Mouse (Mus musculus): ENCODE data around the gene Srp68.

Srp68 gene

DNA sequence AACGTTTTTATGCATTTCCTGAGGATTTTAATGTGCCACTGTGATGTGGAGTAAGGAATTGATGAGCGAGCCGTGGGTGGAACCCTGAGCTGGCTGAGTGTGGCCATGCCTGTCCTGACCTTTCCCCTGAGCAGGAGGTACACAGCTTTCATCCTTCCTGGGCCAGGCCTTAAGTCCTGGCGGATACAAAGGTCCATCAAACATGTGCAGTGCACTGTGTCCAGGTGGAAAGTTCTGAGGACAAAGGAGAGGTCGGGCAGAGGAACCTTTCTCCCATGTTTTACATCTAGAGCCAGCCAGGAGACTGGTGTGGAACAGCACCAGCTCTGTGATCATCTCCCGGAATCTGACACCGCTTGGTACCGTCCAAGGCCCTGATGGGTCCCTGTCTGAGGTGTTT is 64.8 kb downstream of the Srp68 start:
- DNase-seq (ENCODE audit: low spot score in 2 of 2) = no peak

DNA sequence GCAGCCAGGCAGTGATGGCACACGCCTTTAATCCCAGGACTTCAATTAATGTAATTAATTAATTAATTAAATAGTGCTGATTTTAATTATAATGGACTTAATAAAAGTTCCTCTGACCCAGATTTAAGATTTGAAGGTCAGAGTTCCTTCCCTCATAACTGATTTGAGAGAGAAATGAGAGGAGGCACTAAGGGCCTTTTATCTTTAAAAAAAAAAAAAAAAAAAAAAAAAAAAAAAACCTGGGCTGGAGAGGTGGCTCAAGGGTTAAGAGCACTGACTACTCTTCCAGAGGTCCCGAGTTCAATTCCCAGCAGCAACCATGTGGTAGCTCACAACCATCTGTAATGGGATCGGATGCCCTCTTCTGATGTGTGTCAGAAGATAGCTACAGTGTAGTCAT is 65.4 kb downstream of the Srp68 start:
- DNase-seq (ENCODE audit: low spot score in 2 of 2) = no peak

DNA sequence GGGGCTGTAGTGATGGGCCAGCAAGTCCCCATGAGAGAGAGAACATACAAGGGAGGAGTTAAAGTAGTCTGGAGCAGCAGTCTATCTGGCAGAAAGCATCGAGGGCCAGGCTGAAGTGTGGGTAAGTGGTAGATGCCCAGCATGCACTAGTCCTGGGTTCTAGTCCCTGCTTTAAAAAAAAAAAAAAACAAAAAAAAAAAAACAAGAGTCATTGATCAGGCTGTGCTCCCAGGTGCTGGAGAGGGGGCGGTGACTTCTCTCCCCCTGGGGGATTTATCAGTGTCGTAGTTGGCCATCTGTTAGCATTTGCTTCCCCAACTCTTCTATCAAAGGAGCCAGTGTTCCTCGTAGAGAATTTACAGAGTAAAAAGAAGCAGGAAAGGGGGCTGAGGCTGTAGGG is 67.3 kb downstream of the Srp68 start:
- DNase-seq (ENCODE audit: low spot score in 2 of 2) = no peak

DNA sequence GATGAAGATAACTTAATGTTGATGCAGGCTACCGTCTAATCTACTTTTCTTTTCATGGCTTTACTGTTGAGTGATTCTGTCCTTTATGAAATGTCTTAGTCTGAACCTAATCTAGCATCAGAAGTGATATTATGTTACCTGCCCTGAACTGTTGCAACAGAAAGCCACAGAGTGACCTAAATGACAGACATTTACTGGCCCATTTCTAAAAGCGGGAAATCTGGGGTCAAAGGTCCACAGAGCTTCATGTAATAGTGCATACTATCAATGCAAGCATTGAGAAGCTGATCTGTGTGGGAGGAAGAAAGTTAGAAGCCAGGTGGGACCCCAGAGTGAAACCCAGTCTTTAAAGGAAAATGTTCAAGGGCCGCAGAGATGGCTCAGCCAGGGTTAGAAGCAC is 70.9 kb downstream of the Srp68 start:
- DNase-seq (ENCODE audit: low spot score in 2 of 2) = no peak

DNA sequence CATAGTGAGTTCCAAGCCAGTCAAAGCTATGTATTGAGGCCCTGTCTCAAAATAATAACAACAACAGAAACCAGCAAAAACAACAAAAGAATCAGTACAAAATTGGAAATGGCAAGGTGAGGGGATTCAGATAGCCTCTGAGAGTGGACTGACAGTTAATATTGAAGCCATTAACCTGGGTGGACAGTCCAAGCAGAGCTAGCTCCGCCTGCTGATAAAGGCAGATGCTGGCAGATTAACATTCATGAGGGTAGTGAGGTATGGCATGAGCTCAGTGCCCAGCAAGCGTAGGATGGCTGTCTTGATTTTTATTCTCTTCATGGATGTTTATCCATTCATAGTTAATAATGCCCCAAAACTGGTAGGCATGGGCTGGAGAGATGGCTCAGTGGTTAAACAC is 72.9 kb downstream of the Srp68 start:
- no peak for DNase-seq (ENCODE audit: low spot score in 2 of 2)

DNA sequence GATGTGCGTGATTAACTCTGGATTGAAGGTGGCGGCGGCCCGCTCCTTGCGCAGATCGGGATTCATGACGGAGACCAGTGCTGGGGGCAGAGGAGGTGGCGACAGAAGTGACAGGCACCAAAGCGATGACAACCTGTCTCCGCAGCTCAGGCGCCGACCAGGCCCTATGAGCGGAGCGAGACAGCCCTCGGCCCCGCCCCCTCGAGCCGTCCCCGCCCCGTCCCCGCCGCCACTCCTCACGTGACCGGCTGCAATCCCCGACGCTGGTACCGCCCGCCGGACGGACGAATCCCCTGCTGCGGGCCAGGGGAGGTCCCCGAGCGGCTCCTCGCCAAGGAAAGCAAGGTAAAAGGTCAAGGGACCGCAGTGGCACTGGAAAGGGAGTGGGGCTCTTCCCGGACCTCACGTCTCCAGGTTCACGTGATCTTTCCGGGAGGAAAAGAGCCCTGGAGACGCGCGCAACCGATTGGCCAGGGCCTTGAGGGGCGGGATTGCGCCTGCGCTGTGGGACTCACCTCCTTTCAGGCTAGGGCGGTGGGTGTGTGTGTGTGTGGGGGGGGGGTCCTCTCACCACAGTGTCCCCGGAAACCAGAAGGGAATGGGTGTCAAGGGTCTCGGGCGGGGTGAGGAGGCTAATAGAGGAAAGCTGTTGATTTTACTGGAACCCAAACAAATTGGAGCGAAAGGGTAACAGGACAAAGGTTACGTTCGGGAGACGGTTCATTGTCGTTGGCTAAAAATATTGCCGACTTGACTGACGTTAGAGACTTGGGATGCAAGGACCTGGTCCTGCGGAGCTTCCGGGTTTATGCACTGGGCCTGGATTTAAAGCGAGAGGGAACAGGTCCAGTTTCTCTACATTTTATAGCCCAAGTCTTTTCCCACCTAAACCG is 75.1 kb downstream of the Srp68 start, which contains the start of the genes Ten1 and Acox1:
Gene Ten1 (plus strand): TSS at position 217 of the 893 bp plus-strand sequence.
Gene Acox1 (minus strand): TSS at position 407 of the 893 bp plus-strand sequence.
- DNase-seq (ENCODE audit: low spot score in 2 of 2) = peak; percentile 87 to 95

DNA sequence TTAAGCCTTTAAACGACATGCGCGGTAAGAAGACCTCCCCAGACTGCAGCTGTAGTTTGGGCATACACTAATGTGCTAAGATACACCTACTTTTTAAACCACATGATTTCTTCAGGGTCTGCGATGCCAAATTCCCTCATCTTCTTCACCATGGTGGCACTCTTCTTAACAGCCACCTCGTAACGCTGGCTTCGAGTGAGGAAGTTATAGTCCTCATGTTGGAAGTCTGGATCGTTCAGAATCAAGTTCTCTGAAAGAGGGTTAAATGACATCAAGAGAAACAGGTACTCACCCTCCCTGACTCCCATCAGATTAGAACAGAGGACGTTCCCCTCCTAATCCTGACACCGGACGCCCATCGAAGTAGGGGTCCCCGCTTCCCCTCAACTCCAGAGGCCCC is 75.9 kb downstream of the Srp68 start:
- DNase-seq (ENCODE audit: low spot score in 2 of 2) = no peak

DNA sequence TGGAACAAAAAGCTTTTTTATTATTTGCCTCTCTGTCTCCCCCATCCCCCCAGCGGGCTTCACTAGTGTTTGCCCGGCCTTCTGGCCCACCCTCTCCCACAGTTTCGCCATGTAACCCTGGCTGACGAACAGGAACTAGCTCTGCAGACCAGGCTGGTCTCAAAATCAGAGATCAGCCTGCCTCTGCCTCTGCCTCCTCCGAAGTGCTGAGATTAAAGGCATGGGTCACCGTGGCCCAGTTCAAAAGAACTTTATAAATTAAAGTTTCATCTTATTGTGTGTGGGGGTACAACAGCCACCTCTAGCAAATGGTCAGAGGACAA is 76.5 kb downstream of the Srp68 start:
- DNase-seq (ENCODE audit: low spot score in 2 of 2) = no peak

DNA sequence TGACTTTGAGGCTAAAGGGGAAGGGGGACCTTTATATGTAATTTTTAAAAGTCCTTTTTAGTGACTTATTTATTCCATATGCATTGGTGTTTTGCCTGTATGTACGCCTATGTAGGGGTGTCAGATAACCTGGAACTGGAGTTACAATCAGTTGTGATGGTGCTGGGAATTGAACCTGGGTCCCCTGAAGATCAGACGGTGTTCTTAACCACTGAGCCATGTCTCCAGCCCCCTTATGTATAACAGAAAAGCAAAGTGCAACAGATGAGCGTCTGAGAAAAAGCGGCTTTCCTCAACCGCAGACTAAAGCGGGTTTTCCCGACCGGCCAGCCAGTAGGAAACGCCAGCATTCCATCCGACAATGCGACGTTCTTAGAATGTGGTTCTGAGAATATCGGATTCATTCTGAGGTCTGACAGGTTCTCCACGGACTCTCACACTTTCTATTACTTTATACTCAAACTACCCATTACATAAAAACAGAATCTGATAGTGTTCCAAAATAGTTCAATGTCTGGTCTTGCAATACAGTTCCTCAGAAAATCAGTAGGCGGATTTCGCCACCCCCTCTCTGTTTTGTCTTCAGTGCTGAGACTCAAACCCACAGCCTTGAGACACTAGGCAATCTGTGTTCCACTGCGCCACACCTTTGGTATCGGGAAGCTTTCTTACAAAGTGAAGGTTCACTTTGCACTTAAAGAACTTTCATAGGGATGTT is 77.0 kb downstream of the Srp68 start:
- DNase-seq (ENCODE audit: low spot score in 2 of 2) = no peak

DNA sequence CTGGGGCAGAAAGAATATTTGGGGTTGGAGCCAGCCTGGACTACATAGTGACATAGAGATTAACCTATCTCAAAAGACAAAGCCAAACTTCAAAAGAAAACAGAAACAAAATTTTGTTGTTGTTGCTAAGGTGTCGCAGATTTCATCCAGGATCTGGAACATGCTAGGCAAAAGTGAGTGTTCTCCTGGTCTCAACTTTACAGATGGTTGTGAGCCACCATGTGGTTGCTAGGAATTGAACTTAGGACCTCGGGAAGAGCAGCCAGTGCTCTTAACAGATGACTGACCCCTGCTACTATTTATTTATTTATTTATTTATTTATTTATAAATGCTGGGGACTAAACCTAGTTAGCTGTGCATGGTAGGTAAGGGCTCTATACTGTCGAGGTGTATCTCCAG is 77.7 kb downstream of the Srp68 start:
- DNase-seq (ENCODE audit: low spot score in 2 of 2) = no peak

DNA sequence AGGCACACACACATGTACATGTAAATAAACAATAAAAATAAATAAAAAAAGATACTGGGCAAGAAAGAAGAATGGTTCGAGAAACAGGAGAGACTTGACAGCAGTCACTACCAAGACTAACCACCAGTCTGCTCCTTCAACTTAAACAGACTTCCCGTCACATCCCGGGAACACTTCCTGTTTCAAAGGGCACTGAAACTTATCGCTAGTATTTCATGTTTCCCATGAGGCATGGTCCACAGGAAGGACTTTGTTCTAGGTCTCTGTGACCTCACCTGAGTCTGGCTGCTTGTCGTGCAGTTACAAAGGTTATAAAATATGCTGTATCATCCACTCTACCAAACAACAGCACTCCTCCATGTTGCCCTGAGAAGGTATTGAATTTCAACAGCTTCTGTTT is 78.8 kb downstream of the Srp68 start:
- no peak for DNase-seq (ENCODE audit: low spot score in 2 of 2)

Data from cerebellum, postnatal 4 days (tissue).